Mouse (Mus musculus) B cell, adult 2 months (primary cell): ENCODE results near the gene Kcnab3.

Experiments
- DNase-seq, 2 experiments: peaks; one replicate each; pipeline ENCODE4 v3.0.0; 2022

Gene Kcnab3

DNA sequence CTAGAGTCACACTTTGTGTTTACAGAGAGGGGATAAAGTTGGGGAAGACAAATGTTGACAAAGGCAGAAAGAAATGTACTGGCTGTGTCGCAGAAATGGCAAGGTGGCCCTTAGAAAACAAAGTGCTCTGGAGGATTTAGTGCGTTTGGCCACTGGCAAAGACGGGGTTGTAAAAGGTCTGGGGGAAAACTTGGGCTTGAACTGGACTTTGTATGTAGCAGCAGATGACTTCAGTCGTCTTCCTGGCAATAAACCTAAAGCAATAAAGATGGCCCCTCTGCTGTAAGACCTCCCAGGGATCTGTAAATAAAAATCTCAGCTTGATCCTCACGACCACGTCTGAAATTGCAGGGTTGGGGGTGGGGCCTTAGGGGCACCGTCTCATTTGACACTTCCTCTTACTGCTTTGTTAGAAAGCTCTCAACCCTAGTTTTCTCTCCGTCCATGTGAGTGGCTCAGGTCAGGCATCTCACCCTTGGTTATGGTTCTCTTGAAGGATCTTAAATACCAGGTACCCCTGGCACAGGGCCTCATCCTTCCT is 6.7 kb downstream of the Kcnab3 start:
- DNase-seq, result peak; percentile 17

DNA sequence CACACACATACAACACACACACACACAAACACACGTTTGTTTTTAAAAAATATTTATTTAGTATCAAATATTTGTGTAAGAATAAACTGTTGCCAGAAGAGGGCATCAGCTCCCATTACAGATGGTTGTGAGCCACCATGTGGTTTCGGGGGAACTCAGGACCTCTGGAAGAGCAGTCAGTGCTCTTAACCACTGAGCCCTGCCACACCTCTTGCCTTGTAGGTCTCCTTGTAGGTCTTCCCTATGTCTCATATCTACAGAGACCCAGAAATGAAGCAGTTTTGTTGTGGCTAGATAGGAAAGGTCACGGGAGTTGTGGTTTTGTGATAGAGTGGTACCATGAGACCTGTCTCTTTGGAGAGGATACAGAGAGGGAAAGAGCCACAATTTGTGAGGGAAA is 7.9 kb downstream of the Kcnab3 start:
- DNase-seq, result peak in 1 of 2 experiments; percentile 13

DNA sequence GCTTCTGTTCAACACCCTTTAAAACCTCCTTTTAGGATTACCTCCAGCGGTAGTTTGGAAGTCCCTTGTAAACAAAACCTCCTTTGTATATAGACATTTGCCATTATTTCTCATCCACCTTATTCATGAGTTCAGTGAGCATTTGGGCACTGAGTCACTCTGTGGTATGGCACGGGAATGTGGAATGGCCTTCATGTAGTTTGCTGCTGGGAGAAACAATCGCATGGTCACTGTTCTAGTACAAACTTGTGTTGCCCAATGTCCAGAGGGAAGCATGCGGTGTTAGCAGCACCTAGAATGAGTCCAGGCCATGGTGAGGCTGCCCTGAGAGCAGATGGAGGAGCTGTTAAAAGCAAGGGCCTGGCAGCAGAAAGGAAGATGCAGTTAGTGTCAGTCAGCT is 8.7 kb downstream of the Kcnab3 start:
- DNase-seq, result no peak

DNA sequence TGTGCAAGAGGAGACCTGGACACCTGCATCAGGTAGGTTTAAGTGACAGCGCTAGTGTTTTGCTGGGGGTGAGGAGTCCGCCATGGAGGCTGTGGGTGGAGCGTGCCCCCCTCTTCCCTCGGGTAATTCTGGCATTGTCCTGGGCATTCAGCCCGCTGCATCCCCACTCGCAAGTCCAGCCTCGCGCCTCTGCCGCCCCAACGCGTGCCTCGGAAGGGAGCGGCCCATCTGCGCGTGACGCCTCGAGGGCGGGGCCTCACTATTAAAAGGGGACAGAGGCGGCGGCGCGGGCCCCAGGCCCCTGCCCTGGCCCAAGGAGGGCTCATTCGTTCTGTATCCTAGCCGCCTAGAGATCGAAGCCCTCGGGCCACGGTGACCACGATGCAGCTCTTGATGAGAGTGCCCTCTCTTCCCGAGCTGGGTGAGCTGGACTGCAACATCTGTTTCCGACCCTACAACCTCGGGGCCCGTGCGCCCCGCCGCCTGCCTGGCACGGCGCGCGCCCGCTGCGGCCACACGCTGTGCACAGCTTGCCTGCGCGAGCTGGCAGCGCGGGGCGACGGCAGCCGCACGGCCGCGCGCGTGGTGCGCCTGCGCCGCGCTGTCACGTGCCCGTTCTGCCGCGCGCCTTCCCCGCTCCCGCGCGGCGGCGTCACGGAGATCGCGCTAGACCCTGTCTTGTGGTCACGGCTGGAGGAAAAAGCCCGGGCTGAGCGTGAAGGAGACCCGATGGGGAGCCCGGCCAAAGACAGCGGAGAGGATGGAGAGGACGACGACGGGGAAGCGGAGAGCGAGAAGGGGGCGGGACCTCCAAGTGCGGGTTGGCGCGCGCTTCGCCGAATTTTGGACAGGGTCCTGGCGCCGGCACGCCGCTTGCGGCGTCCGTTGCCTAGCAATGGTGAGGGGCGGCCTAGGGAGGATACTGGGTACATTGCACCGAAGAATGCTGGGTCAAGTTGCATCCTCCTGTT is 14.4 kb downstream of the Kcnab3 start, which contains the start of gene Rnf227:
Gene Rnf227 (plus strand): TSS at position 301 of the 971 bp plus-strand sequence.
- DNase-seq, result peak; percentile 68 to 80

DNA sequence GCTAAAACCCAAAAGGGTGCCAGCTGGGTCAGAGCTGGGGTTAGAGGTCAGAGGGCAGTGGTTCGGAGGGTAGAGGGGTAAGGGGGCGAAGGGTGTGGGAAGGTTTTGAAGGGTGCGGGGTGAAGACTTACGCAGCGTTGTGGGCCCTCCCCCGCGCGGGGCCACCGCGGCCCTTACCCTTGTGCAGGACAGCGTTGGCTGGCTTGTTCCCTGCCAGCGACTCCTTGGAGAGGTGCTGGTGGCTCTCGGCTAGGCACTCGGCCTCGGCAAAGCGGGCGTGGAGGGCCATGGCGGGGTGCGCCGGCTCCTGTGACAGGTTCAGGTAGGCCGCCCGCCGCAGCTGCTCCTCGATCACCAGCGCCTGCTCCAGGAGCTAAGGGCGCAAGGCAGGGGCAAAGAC is 20.4 kb downstream of the Kcnab3 start:
- no peak for DNase-seq

DNA sequence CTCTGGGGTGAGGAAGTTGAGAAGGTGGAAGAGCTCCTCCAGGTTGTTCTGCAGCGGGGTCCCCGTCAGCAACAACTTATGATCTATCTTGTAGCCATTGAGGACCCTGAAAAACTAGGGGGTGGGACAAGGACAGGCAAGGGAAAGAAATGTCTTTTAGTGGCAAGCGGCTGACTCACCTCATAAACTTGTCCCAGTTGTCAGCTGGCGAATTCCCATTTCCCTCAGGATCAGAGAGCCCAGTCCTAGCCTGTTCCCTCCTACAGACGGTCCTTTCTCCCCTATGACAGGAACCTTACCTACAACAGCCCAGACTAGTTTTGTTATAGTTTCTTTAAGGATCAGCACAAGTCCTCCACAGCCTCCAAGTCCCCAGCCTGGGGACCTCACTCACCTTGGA is 30.5 kb downstream of the Kcnab3 start:
- no peak for DNase-seq

DNA sequence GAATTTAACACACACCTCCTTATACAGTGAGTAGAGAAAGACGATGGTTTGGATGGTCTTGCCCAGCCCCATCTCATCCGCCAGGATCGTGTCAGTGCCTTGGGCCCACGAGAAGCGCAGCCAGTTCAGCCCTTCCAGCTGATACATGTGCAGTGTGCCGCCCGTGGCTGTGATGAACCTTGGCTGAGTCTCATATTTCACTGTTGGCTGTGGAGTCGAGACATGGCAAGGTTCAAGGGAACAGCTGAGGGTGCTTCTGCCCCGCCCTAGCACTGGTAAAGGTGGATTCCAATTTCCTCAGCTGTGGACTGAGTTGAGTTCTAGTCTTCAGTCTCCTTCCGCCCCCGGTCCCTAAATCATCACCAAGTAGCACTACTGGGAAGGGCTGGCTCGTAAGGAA is 31.6 kb downstream of the Kcnab3 start:
- DNase-seq, result no peak

DNA sequence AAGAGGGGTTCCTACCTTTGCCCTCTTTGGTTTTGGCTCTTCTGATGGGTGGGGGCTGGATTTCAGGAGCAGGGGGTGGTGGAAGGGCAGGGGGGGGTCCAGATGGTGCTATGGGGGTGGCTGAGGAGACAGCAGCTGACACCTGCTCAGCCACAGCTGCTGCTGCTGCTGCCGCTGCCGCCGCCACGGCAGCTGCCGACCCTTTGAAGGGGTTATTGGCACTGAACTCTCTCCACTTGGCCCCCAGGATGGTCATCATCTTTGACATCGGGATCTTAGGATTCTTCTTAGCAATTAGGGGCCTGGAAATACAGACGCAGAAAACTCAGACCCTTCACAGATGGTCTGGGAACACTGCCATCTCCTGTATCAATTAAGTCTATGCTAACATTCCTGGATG is 36.0 kb downstream of the Kcnab3 start:
- no peak for DNase-seq

DNA sequence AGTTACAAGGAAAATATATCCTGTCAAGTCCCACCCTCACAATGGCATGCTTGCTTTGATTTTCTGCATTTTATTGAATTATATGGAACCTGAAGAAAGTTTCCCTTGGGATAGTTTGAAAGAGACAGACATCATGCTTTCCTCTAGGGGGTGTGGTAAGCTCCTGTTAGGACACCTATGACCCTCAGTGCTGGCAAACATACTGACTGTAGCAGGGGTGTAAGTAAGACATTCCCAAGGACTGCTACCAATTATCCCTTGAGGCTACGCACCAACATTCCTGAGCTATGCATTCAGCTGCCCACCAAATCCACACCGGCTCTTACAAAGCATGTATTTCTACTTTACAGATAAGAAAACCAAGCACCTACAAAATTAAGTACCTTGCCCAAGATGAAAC is 36.4 kb downstream of the Kcnab3 start:
- no peak for DNase-seq

DNA sequence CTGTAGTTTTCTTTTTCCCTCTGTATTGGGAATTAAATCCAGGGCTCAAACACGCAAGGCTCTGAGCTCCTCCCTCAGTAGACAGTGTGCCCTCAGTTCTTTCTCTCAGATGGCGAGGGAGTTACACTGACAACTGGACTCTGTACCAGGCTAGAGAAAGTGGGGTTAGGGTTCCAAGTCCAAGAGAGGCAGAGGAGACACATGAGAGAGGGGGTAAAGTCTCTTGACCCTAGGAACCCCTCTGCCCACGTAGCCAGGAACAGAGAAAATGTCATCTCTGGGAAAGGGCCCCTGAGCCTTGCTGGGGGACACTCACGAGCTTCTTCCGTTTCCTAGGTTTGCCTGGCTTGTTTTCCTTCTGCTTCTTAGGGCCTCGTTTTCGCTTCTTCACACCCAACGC is 38.3 kb downstream of the Kcnab3 start:
- no peak for DNase-seq

DNA sequence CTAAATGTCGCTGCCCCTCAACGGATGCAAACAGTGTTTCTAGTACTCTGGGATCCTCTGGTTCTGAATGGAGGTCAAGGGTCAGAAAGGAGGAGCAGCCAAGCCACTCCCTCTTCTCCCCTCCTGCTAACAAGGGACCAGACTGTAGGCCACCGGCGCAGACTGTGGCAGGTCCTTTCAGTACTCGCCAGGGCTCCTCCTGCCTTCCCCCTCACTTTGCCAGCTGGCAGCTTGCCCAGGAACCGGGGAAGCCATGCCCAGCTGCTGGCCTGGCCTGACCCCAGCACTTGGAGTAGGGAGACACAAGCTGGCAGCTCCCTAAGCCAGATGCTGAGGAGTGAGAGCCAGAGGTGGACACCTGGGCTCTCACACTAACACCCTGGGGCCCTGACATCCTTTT is 38.9 kb downstream of the Kcnab3 start:
- DNase-seq, result no peak

DNA sequence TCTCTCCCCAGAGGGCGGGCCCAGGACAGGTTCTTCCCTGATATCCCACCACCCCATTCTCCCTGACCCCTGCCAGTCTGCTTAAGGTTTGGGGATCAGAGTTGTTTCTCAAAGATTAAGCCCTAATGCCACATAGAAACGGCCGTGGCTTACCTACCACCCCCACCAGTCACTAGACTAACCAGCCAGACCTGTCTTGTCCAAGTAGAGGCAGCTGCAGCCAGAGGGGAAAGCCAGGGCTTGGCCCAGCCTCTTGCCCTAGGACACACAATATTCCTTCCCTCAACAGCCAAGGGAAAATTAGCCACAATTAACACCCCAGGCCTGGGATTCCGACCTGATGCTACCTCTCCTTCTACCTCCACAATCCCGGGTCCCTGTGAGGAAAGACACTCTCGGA is 39.7 kb downstream of the Kcnab3 start:
- DNase-seq, result no peak

DNA sequence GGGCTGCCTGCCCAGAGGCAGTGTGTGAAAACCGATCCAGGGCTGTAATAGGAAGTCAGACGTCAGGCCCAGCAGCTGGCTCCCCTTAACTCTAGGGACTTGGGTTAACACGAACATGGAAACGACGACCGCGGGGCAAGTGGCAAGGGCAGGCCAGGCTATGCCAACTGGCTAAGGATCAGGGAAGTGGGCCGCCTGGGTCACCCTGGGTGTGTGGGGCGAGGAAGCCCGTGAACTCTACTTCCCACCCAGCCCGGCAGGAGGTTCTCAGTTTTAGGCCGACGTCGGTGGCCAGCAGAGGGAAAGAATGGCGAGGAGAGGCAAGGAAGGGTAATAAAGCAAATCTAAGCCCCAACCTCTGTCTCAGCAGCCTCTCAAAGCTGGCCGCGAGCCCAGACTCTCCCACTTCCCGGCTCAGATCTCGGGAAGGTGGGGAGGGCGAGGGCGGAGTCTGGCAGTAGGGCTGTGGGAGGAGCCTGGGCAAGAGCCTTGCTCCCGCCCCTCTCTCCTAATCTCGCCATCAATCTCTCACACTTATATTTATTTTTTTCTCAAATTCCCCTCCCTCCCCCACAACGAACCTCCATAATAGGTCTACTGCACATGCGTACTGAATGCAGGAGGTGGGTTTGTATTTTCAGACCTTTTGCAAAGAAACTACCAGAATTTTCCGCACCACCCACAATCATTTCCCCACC is 40.2 kb downstream of the Kcnab3 start:
- DNase-seq, result peak; percentile 80

DNA sequence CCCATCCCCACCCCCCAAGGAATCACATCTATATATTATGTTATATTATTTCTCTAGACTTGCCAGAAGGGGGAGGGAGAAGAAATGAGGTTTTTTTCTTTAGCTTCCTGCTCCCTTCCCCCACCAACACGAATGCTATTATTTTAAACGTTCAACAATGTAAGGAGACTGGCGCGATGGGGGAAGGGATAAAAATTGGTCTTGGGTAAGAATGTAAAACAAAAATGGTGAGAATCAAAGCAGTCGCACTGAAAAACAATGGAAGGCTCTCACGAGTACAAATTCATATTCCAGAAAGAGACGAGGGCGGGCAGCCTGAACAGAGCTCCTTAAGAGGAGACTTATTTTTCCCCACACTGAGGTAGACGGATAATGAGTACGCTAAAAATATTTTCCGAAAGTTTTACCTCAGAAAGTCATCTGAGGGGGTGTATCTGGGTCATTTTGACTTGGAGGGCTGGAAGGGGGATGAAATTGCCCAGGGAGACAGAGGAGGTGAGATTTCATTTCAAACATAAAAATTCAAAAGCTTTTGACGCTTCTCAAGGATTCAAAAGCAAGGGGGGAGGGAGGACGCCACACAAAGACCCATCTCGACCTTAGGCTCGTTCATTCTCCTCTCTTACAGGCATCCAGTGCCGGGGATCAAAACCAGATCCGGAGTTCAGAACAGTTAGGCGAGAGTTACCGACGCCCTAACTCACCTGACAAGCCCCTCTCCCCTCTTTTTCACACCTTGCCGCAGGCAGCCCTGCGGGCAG is 41.0 kb downstream of the Kcnab3 start:
- DNase-seq, result peak; percentile 57 to 60

DNA sequence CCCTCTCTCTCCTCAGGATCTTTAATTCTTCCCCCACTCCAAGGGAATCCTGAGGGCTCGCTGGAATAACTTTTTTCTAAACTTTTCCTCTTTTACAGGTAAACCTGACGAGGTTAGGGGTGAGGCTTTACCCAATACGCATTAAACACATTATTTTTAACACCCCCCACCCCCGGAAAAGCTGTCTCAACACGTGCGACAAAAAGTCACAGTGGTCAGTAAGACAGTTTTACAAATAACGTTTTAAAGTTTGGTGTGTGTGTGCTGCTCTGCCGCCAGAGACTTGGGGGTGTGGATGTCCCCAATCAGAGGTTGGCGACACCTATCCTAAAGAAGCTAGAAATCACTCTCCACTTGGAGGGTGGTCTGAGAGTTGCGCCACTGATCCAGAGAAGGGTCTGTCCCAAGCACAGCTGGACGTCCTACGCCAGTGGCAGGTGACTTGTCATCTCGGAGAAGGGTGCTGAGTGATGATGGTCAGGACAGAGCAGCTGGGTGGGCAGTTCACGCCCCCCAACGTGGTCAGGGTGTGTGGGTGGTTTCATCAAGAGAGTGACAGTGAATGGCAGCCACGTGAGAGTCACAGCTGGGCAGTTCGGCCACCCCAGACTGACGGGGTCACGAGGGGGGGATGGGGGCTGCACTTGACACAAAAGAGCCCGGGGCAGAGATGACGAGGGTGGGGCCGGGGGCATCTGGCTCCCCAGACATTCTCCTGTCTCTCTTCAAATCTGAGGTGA is 41.7 kb downstream of the Kcnab3 start:
- peak in 1 of 2 experiments; percentile 46 for DNase-seq

DNA sequence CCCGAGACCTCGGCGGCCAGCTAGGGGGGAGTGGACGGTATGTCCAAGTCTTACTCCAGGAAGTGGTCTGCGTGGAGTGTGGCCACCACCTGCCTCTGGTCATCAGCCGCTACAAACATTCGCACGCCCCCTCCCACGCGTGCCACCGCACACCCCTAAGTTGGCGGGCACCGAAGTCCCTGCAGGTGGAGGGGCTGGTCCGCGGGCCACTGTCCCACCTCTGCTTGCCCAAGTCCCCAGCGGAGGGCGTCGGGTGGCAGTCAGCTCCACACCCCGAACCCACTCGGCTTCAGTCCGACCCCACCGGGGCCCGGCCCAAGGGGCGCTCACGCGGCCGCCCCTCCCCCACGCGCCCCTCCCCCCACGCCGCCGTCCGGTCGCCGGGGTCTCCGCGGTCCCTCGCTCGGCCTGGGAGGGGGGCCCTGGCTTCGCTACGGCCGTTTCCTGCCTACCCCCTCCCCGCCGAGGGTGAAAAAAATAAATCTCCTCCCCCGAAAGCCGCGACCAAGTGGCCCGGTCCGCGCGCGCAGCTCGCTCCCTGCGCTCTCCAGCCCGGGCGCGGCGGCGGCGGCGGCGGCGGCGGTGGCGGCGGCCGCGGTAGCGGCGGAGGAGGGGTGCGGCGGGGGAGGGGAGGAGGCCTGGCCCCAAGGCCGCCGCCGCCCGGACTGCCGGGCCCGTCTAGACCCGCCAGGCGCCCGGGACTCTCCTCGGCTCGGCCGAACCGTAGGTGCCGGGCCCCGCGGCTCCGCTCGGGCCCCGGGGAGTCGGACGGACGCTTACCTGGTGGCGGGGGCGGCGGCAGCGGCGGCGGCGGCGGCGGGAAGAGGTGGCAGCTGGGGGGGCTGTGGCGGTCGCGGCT is 42.5 kb downstream of the Kcnab3 start:
- DNase-seq, result peak; percentile 46 to 57

DNA sequence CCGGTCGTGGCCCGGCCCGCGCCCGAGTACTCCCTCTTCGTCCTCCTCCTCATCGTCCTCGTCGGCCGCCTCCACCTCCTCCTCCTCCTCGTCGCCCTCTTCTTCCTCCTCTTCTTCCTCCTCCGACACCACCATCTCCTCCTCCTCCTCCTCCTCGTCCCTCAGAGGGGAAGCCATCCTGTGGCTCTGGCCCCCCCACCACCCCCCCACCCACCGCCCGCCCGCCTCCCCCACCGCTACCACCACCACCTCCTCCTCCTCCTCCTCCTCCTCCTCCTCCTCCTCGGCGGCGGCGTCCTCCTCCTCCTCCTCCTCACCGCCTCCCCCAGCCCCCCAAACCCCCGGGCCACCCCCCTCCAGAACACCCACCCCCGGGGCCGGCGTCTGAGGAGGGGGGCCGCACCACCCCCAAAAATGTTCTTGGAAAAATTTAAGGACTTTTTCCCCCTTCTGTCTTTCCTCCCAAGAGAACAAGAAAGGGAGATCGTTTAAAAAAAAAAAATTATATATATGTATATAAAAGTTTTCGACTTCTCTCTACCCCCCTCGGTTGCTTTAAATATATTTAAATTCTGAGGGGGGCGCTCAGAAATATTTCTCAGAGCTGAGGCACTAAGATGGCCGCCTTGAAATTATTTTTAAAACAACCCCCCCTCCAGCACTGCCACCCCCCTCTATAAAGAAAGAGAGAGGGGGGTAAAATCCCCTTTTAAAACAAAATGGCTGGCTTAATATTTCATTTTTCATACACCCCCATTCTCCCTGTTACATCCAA is 43.3 kb downstream of the Kcnab3 start, which contains the start of gene Chd3:
Gene Chd3 (minus strand): TSS at position 192 of the 775 bp plus-strand sequence.
- peak in 1 of 2 experiments; percentile 43 for DNase-seq

DNA sequence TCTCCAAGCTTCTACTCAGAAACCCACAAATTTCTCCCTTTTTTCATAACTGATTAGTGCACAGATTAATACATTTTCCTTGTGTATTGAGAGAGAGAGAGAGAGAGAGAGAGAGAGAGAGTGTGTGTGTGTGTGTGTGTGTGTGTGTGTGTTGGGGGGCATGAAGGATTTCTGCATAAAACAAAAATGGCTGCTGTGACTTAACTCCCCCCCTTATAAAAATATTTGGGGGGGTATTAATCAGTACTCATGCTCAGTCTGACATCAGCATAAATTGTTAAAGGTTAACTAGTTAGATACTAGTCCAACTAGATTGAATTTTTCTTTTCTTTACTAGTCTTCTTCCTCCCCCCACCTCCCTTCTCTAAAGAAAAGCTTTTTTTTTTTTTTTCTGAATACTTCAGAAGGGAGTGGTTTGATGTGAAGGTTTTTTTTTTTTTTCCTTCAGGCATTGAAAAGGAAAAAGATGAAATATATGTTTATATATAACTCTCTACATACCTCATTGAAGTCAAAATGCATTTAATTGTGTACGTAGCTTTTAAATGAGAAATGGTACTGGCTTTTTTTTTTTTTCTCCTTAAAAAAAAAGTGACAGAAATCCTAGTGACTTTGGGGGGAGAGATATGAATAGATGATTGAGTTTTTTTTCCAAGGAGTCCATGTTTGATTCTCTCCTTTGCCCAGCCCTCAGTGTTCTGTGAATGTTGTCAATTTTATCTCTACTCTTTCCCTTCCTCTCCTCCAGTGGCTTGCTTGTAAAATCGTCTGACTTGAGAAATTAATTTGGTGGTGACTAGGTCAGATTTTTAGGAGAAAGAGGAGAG is 44.1 kb downstream of the Kcnab3 start:
- no peak for DNase-seq

DNA sequence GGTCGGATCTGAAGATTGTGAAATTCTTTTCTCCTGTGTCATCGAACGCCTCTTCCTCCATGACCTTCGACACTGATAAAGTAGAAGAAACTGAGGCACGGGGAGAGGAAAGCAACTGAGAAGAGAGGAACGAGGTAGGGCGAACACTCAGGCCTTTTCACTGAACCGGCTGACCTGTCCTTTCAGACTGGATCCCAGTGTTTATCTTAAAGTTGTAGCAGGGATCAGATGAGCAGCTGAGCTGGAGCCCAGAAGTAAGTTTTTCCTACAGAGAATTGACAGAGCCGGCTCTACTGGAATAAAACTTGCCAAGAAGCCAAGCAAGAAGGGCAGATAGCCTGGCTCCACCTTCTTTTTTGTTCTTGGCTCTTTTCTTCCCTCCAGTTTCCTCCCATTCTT is 44.8 kb downstream of the Kcnab3 start:
- DNase-seq, result no peak
